Mouse (Mus musculus) embryonic stem cell, embryonic (primary cell): ENCODE data around the gene Olfr125.

Experiments used
- CTCF ChIA-PET, 4 experiments: fragments of 300-600 bp in 2 of 4; fragments of 350-600 bp in 2 of 4; sonication (Branson Sonifier 250); formaldehyde crosslinking; loops; one replicate each; lab custom pipeline; 2022; ENCODE audit warnings: inconsistent platforms in 2 of 4; lab: Charles Lee
- POLR2A ChIA-PET, 4 experiments: fragments of 300-600 bp in 2 of 4; fragments of 350-600 bp in 2 of 4; sonication (Branson Sonifier 250); formaldehyde crosslinking; loops; one replicate each; lab custom pipeline; 2022; ENCODE audit warnings: antibody characterized with exemption in 4 of 4, inconsistent platforms in 1 of 4; lab: Charles Lee

Olfr125 gene

GRCm38 (mm10) chr17:37832649-37833048 lies at the start of gene Olfr125:
Gene Olfr125, plus strand, starts transcription at chr17:37832949.
- ChIA-PET POLR2A (no interaction called here), CTCF (no interaction called here)

DNA sequence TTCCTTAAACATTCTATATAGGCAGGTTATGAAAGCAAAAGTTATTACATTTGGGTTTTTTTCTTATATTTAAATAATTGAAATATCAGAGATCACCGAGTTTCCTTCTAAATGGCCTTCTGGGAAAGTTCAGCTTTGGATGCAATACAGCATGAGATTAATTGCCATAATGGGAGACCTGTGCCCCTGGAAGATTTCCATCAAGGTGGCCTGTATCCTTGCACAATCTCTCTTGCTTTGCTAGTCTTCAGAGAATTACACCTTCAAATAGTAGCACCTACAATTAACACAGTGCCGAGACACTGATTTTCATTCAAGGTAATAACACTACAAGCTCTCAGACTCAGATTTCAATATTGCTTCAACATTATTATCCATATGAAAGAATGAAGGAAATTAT lies 39.5 kb upstream of the Olfr125 start, which contains the start of gene Olfr123:
TSS of gene Olfr123 (plus strand) at position 301 of the 400 bp plus-strand sequence.
- ChIA-PET CTCF (no interaction called here), POLR2A (no interaction called here)

- ChIA-PET CTCF (no interaction called here), POLR2A (no interaction called here)
Observed at GRCm38 (mm10) chr17:37799588-37799987, 33.2 kb upstream of the Olfr125 start, which contains the start of gene Olfr124. Gene Olfr124, plus strand, starts transcription at chr17:37799888.

- ChIA-PET POLR2A (no interaction called here), CTCF (no interaction called here)
Observed at GRCm38 (mm10) chr17:37847183-37847582, 14.4 kb downstream of the Olfr125 start, which contains the start of gene Olfr126. Gene Olfr126, plus strand, starts transcription at chr17:37847483.

DNA sequence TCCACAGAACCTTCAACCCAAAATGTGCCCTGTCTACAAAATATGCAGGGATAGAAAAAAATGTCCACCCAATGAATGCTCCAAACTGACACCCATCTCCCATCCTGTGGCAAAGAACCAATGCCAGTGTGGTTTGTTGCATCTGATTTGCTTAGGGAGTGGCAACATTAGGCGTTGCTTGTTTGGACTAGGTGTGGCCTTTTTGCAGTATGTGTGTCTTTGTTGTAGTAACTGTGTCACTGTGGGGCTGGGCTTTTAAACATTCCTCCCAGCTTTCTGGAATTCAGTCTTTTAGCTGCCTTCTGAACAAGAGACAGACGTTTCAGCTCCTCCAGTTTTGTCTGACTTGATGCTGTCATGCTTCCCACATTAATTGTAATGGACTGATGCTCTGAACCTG lies 31.2 kb downstream of the Olfr125 start:
- CTCF ChIA-PET = no interaction called here
- POLR2A ChIA-PET = no interaction called here

DNA sequence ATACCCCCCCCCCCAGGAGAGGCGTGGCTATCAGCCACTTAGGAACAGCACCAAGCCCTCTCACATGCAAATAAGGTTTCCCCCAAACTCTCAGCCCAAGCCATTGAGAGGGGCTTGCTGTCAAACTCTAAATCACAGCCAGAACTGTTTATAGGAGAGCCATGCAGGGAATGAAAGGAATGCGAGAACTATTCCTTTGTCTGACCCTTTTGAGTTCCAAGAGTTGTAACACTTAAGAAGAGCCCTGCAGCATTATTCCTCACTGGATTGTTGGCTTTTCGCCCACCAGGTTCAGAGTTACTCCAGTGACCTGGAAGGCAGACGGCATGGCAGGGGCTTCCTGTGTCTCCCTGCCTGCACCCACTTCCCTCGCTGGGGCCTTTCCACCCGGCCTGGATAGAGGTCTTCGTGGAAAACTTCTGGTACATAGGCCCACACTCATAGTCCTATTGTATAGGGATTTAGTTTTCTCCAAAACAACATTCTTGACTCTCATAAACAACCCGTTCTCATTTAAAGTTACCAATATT lies 37.0 kb downstream of the Olfr125 start:
- POLR2A ChIA-PET = no interaction called here
- CTCF ChIA-PET = no interaction called here

DNA sequence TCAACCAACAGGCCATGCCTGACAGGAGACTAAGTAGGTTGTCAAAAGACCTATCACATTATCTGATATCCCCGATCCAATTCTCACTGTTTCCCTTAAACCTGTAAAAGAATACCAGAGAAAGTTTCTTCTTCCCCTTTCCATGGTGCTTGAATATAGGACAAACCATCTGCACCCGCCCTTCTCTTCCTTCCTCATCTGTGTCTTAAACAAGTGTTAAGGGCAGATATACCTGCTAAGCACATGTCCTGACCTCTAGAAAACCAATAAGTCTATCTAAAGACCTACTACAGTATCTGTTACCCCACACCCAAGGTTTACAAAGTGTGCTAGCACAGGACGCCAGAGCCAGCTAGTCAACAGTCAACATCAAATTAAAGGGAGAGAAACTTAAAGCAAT lies 41.1 kb downstream of the Olfr125 start:
- POLR2A ChIA-PET = no interaction called here

More for the DNA sequence above, 41.1 kb downstream of the Olfr125 start:
- CTCF ChIA-PET = no interaction called here
